Mouse (Mus musculus): ENCODE results near the gene Ramp1. TPM values are rescaled to one million over a fixed set of nuclear protein-coding genes. Genes with fewer than 3 reads are reported as not detected.

Ramp1 gene
- polyA plus RNA-seq, 1 experiment from 2014 or later = 0.29 TPM

- Histone ChIP-seq H3K4me2 (replicated peaks; ENCODE audit: low read depth, low read length) (no peak overlapping the region), H3K4me3 (ENCODE audit: low read depth, low read length) (no peak overlapping the region), H3K27ac (ENCODE audit: low read depth, low read length) (no peak overlapping the region), H3K4me1 (replicated peaks; ENCODE audit: control insufficient read depth, insufficient read depth, low read length) (no peaks in the 10 kb centered on the region), H3K27me3 (ENCODE audit: control insufficient read depth, insufficient read depth, low read length) (no peaks in the 10 kb centered on the region), H3K9ac (ENCODE audit: low read depth, low read length) (no peak overlapping the region), H3K36me3 (ENCODE audit: control insufficient read depth, insufficient read depth, low read length) (no peaks in the 10 kb centered on the region), H3K9me3 (ENCODE audit: control insufficient read depth, low read length) (no peaks in the 10 kb centered on the region)
- ATAC-seq (ENCODE audit: low FRiP score) (no peak), DNase-seq (ENCODE audit: low spot score) (no peak)
- WGBS = 88% methylated on average over 7 of the region's 7 CpGs
These were observed 8.4 kb downstream of the Ramp1 start for GRCm38 (mm10) chr1:91187786-91188640.

- no peaks in the 10 kb centered on the region for H3K36me3 ChIP-seq (ENCODE audit: control insufficient read depth, insufficient read depth, low read length)
- 92% methylated on average over 10 of the region's 10 CpGs for WGBS
- no peaks in the 10 kb centered on the region for H3K27me3 ChIP-seq (ENCODE audit: control insufficient read depth, insufficient read depth, low read length)
- H3K27ac ChIP-seq (ENCODE audit: low read depth, low read length) = no peak overlapping the region
- no peaks in the 10 kb centered on the region for H3K4me1 ChIP-seq (replicated peaks; ENCODE audit: control insufficient read depth, insufficient read depth, low read length)
- ATAC-seq (ENCODE audit: low FRiP score) (no peak), DNase-seq (ENCODE audit: low spot score) (no peak)
- no peaks in the 10 kb centered on the region for H3K9me3 ChIP-seq (ENCODE audit: control insufficient read depth, low read length)
- H3K4me3 ChIP-seq (ENCODE audit: low read depth, low read length) = no peak overlapping the region
- H3K9ac ChIP-seq (ENCODE audit: low read depth, low read length) = no peak overlapping the region
- H3K4me2 ChIP-seq (replicated peaks; ENCODE audit: low read depth, low read length) = no peak overlapping the region
These were observed 9.3 kb downstream of the Ramp1 start for GRCm38 (mm10) chr1:91188851-91189460.

- no peak overlapping the region for H3K9ac ChIP-seq (ENCODE audit: low read depth, low read length)
- no peaks in the 10 kb centered on the region for H3K4me1 ChIP-seq (replicated peaks; ENCODE audit: control insufficient read depth, insufficient read depth, low read length)
- no peak overlapping the region for H3K4me3 ChIP-seq (ENCODE audit: low read depth, low read length)
- no peak overlapping the region for H3K27ac ChIP-seq (ENCODE audit: low read depth, low read length)
- DNase-seq (ENCODE audit: low spot score) (no peak), ATAC-seq (ENCODE audit: low FRiP score) (no peak)
- H3K4me2 ChIP-seq (replicated peaks; ENCODE audit: low read depth, low read length) = no peak overlapping the region
- no peaks in the 10 kb centered on the region for H3K9me3 ChIP-seq (ENCODE audit: control insufficient read depth, low read length)
- 80% methylated on average over 8 of the region's 8 CpGs for WGBS
- no peaks in the 10 kb centered on the region for H3K36me3 ChIP-seq (ENCODE audit: control insufficient read depth, insufficient read depth, low read length)
- H3K27me3 ChIP-seq (ENCODE audit: control insufficient read depth, insufficient read depth, low read length) = no peaks in the 10 kb centered on the region
These were observed 12.6 kb downstream of the Ramp1 start for GRCm38 (mm10) chr1:91192184-91192583.

- ATAC-seq (ENCODE audit: low FRiP score) = no peak
- Histone ChIP-seq H3K4me2 (replicated peaks; ENCODE audit: low read depth, low read length) (no peak overlapping the region), H3K4me3 (ENCODE audit: low read depth, low read length) (no peak overlapping the region), H3K9ac (ENCODE audit: low read depth, low read length) (no peak overlapping the region), H3K4me1 (replicated peaks; ENCODE audit: control insufficient read depth, insufficient read depth, low read length) (no peaks in the 10 kb centered on the region), H3K36me3 (ENCODE audit: control insufficient read depth, insufficient read depth, low read length) (no peaks in the 10 kb centered on the region), H3K27me3 (ENCODE audit: control insufficient read depth, insufficient read depth, low read length) (no peaks in the 10 kb centered on the region), H3K27ac (ENCODE audit: low read depth, low read length) (no peak overlapping the region), H3K9me3 (ENCODE audit: control insufficient read depth, low read length) (no peaks in the 10 kb centered on the region)
- 91% methylated on average over 4 of the region's 4 CpGs for WGBS
- no peak for DNase-seq (ENCODE audit: low spot score)
These were observed 13.6 kb downstream of the Ramp1 start for GRCm38 (mm10) chr1:91193242-91193641.

GRCm38 (mm10) chr1:91193680-91194079 lies 14.1 kb downstream of the Ramp1 start:
- DNase-seq (ENCODE audit: low spot score) = no peak
- Histone ChIP-seq H3K4me2 (replicated peaks; ENCODE audit: low read depth, low read length) (no peak overlapping the region), H3K27me3 (ENCODE audit: control insufficient read depth, insufficient read depth, low read length) (no peaks in the 10 kb centered on the region), H3K27ac (ENCODE audit: low read depth, low read length) (no peak overlapping the region), H3K36me3 (ENCODE audit: control insufficient read depth, insufficient read depth, low read length) (no peaks in the 10 kb centered on the region), H3K4me3 (ENCODE audit: low read depth, low read length) (no peak overlapping the region), H3K9me3 (ENCODE audit: control insufficient read depth, low read length) (no peaks in the 10 kb centered on the region), H3K4me1 (replicated peaks; ENCODE audit: control insufficient read depth, insufficient read depth, low read length) (no peaks in the 10 kb centered on the region), H3K9ac (ENCODE audit: low read depth, low read length) (no peak overlapping the region)
- ATAC-seq (ENCODE audit: low FRiP score) = no peak
- WGBS = 97% methylated on average over 4 of the region's 4 CpGs

- H3K36me3 ChIP-seq (ENCODE audit: control insufficient read depth, insufficient read depth, low read length) = no peaks in the 10 kb centered on the region
- WGBS = 84% methylated on average over 10 of the region's 10 CpGs
- H3K4me1 ChIP-seq (replicated peaks; ENCODE audit: control insufficient read depth, insufficient read depth, low read length) = no peaks in the 10 kb centered on the region
- H3K4me3 ChIP-seq (ENCODE audit: low read depth, low read length) = no peak overlapping the region
- no peaks in the 10 kb centered on the region for H3K9me3 ChIP-seq (ENCODE audit: control insufficient read depth, low read length)
- no peak overlapping the region for H3K9ac ChIP-seq (ENCODE audit: low read depth, low read length)
- no peak for ATAC-seq (ENCODE audit: low FRiP score)
- H3K4me2 ChIP-seq (replicated peaks; ENCODE audit: low read depth, low read length) = no peak overlapping the region
- no peak overlapping the region for H3K27ac ChIP-seq (ENCODE audit: low read depth, low read length)
- no peak for DNase-seq (ENCODE audit: low spot score)
- H3K27me3 ChIP-seq (ENCODE audit: control insufficient read depth, insufficient read depth, low read length) = no peaks in the 10 kb centered on the region
These were observed 20.2 kb downstream of the Ramp1 start for GRCm38 (mm10) chr1:91199793-91200192.

GRCm38 (mm10) chr1:91201122-91201521 lies 21.5 kb downstream of the Ramp1 start:
- Histone ChIP-seq H3K27me3 (ENCODE audit: control insufficient read depth, insufficient read depth, low read length) (no peaks in the 10 kb centered on the region), H3K9ac (ENCODE audit: low read depth, low read length) (no peak overlapping the region), H3K27ac (ENCODE audit: low read depth, low read length) (no peak overlapping the region), H3K4me2 (replicated peaks; ENCODE audit: low read depth, low read length) (no peak overlapping the region), H3K36me3 (ENCODE audit: control insufficient read depth, insufficient read depth, low read length) (no peaks in the 10 kb centered on the region), H3K4me3 (ENCODE audit: low read depth, low read length) (no peak overlapping the region), H3K9me3 (ENCODE audit: control insufficient read depth, low read length) (no peaks in the 10 kb centered on the region), H3K4me1 (replicated peaks; ENCODE audit: control insufficient read depth, insufficient read depth, low read length) (no peaks in the 10 kb centered on the region)
- WGBS = 58% methylated on average over 3 of the region's 3 CpGs
- DNase-seq (ENCODE audit: low spot score) = no peak
- ATAC-seq (ENCODE audit: low FRiP score) = no peak

- 87% methylated on average over 5 of the region's 5 CpGs for WGBS
- no peaks in the 10 kb centered on the region for H3K9me3 ChIP-seq (ENCODE audit: control insufficient read depth, low read length)
- H3K4me3 ChIP-seq (ENCODE audit: low read depth, low read length) = no peak overlapping the region
- no peak overlapping the region for H3K4me2 ChIP-seq (replicated peaks; ENCODE audit: low read depth, low read length)
- DNase-seq (ENCODE audit: low spot score) (no peak), ATAC-seq (ENCODE audit: low FRiP score) (no peak)
- H3K27me3 ChIP-seq (ENCODE audit: control insufficient read depth, insufficient read depth, low read length) = no peaks in the 10 kb centered on the region
- no peaks in the 10 kb centered on the region for H3K36me3 ChIP-seq (ENCODE audit: control insufficient read depth, insufficient read depth, low read length)
- H3K27ac ChIP-seq (ENCODE audit: low read depth, low read length) = no peak overlapping the region
- H3K9ac ChIP-seq (ENCODE audit: low read depth, low read length) = no peak overlapping the region
- H3K4me1 ChIP-seq (replicated peaks; ENCODE audit: control insufficient read depth, insufficient read depth, low read length) = no peaks in the 10 kb centered on the region
These were observed 24.7 kb downstream of the Ramp1 start for GRCm38 (mm10) chr1:91204221-91204765.

GRCm38 (mm10) chr1:91205651-91206050 lies 26.0 kb downstream of the Ramp1 start:
- ATAC-seq (ENCODE audit: low FRiP score) (no peak), DNase-seq (ENCODE audit: low spot score) (no peak)
- 81% methylated on average over 6 of the region's 6 CpGs for WGBS
- H3K27me3 ChIP-seq (ENCODE audit: control insufficient read depth, insufficient read depth, low read length) = no peaks in the 10 kb centered on the region
- H3K4me2 ChIP-seq (replicated peaks; ENCODE audit: low read depth, low read length) = no peak overlapping the region
- H3K27ac ChIP-seq (ENCODE audit: low read depth, low read length) = no peak overlapping the region
- H3K9me3 ChIP-seq (ENCODE audit: control insufficient read depth, low read length) = no peaks in the 10 kb centered on the region
- no peak overlapping the region for H3K4me3 ChIP-seq (ENCODE audit: low read depth, low read length)
- no peaks in the 10 kb centered on the region for H3K36me3 ChIP-seq (ENCODE audit: control insufficient read depth, insufficient read depth, low read length)
- no peak overlapping the region for H3K9ac ChIP-seq (ENCODE audit: low read depth, low read length)
- H3K4me1 ChIP-seq (replicated peaks; ENCODE audit: control insufficient read depth, insufficient read depth, low read length) = no peaks in the 10 kb centered on the region

All from hindbrain, embryonic 11.5 days (tissue).